Mouse (Mus musculus): Measurements from ENCODE around the gene Prkag3.

- TF ChIP-seq POLR2A (IDR thresholded peaks at IDR 0.05; ENCODE audit: borderline replicate concordance, low read depth, low read length): no peak
- no peak for TF ChIP-seq CTCF (IDR thresholded peaks at IDR 0.05; ENCODE audit: low read depth, low read length)
Observed at GRCm38 (mm10) chr1:74774062-74774461, 25.0 kb upstream of the Prkag3 start.

Measured in bone marrow macrophage, adult 2 months (primary cell).